Mouse (Mus musculus) kidney, postnatal 25 days (tissue): ENCODE results near the gene Tmprss11f.
"Not testable (repeated sequence)": the region's sequence is repeated elsewhere in the genome, so short reads cannot be mapped to it uniquely, and the experiment has no call there.

Source experiments
- DNase-seq, 2 experiments: peaks; one replicate each; pipeline ENCODE4 v3.0.0; 2021; ENCODE audit warnings: mixed read lengths in 2 of 2

Gene Tmprss11f

DNA sequence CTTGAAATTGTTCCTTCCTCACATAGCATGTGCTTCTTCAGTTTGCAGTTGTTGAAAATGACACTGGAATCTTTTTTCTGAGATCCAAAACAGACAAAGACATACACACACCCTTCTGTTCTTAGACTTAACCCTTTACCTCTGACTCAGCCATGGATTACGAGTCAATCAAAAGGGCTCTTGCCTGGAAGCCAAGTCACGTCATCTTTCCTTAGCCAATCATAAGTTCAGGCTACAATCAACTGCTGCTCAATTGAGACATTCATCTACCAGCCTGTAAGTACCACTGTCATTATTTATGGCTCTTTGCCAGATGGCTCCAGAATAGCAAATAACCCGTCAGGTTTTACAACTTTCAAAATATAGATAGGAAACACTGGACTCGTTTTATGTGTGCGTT, at the start of gene Tmprss11f:
TSS of gene Tmprss11f (minus strand) at position 101 of the 400 bp plus-strand sequence.
- no peak for DNase-seq

DNA sequence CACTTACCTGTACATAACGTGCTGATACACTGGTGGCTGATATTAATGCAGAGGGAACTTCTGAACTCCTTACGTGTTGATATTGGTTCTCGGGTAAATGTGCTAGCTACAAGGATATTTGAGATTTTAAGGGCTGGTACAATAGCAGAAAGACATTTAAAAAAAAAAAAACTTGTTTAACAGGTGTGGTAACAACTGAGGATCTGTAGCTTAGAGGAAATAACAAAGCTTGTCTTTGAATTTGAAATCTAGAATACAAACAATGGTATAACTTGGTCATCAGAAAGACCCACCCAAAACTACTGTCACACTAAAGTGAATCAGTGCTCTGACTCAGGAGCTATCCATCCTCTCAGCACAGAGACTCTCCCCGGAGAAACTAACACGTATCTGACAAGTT, 44.0 kb upstream of the Tmprss11f start, which contains the start of gene Tmprss11b:
TSS of gene Tmprss11b (minus strand) at position 101 of the 400 bp plus-strand sequence.
- DNase-seq = no peak

DNA sequence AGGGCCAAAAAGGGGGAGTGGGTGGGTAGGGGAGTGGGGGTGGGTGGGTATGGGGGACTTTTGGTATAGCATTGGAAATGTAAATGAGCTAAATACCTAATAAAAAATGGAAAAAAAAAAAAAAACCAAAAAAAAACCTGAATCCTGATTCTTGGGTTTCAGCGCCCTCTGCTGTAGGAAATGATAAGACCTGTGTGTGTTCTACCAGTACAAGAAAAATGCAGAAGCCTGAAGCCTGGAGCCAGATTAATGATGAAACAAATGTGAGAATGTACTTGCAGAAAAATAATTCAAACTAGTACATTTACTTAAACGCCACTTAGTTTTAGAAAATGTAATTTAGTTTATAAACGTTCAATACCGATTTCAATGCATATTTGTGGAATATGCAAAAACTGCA, 17.0 kb upstream of the Tmprss11f start:
- DNase-seq = peak in 1 of 2 experiments; percentile 54

DNA sequence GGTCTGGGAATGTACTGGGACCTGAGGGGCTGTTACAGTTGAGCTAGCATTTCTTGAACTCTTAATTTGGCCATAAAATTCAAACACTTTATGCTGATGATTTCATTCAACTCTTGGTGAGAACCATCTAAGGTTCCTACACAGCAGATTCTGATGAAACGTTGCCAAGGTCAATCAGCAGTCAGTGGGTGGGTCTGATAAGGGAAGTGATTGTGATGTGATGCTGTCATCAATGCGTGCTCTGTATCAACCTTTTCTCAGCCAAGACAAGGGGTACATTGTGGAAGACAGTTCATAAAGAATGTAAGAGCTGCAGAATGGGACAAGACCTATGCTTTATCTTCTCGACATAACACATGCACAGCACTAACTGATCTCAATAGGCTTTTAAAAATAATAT, 8.6 kb upstream of the Tmprss11f start:
- DNase-seq = no peak

DNA sequence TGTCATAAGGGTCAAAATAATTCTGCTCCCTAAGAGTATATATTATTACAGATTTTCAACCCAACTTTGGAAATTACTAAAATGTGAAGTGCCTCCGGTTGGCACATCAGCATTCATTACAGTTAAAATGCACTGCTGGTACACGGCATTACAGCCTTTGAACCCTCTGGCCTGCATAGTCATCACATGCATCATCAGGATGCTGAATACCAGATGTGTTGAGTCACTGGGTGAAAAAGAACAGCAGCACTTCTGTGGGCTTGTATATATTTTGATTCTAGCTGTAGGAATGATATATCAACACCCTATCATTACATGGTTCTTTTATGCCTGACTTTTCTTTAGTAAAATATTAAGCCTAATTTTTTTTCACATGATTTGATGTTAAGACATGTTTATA, 1.5 kb downstream of the Tmprss11f start:
- no peak for DNase-seq

DNA sequence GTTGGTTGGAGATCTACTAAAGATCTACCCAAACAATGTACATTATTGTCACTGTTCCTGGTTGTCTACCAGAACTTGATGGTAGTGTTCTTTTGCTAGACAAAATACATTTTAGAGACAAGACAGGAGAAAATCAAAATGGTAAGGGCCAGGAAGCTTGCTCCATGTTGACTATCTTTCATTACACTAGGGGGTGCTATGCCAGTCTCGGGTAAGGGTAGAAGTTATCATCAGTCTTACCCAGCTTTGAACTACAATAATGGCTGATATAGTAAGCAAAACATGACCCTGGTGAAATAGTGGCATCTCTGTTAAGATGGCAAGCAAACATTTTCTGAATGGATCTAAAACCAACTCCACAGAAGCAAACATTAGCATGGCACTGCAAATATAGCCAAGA, 10.4 kb downstream of the Tmprss11f start:
- DNase-seq = no peak

DNA sequence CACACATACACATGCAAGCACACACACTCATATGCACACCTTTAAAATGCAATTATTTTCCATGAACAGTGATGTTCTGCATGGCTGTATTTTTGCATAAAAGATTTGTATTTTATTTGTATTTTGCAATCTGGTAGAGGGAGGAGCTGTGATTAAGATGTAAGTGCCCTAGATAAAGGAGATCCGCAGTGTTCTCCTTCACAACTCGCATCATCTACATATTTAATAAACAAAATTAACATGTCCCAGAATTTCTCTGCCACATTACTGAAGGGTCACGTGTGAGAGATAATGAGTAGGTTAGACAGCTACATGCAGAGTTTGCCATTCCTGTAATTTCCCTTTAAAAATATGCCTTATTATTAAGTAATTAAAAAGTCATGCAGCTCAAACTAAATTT, 46.3 kb downstream of the Tmprss11f start:
- no peak for DNase-seq

DNA sequence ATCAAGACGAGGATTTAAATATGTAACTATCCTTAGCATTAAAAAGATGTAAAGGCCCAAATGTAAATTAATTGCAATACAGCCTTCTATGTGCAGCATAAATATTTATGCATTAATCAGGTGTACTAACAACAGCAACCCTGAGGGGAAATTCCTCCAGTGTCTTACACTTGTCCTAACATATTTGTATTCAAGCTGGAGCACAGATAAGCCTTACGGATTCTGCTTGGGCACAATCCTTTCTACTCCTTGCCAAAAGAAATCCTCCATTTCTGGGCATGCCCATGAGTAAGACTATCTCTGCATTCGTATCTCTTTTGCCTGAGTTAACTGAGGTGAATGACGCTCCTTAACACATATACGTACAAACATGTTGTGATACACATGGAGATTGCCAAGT, 49.6 kb downstream of the Tmprss11f start:
- DNase-seq = no peak

DNA sequence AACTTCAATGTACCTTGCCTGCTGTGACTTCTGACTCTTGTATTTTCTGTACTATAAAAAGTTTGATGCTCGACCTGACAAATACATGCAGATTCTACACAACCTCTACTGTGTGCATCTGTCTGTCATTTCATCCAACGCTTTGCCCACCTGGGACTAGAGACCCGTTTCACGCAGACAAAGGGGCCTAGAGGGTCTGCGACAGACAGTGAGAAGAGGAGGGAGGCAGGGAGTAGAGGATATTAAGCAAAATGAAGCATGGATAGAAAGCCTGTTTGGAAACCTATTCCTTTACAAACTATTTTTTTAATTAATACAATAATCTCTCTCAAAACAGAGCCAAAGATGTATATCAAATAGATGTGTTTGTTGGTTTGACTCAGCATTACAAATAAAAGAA, 50.2 kb downstream of the Tmprss11f start:
- DNase-seq = no peak

DNA sequence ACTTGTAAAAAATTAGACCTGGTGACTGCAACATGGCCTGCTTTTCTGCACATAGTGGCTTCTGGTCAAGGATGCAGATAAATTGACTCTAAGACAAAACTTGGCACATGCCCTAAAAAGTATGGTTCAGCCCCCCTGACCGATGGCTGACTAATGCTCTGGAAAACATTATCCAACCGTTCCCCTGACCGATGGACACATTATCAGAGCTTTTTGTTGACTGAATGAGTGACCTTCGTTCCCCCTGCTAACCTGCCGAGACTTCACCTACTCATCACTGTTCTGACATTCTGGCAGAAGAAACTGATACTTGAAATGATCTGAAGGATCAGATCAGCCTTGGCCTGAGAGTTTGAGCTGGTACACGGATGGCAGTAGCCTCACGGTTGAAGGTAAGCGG, 53.5 kb downstream of the Tmprss11f start:
- not testable (repeated sequence) for DNase-seq

DNA sequence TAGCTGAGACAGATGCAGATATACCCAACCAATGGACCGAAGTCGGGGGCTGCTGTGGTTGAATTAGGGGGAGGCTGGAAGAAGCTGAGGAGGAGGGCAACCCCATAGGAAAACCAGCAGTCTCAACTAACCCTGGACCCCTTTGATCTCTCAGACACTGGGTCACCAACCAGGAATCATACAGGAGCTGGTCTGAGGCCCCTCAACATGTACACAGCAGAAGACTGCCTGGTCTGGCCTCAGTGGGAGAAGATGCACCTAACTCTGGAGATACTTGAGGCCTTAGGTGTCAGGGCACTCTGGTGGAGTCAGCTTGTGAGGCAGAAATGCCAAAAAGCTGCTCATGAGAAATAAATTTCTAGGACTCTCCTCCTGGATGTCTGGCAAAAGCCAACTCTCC, 85.5 kb downstream of the Tmprss11f start:
- no peak for DNase-seq

DNA sequence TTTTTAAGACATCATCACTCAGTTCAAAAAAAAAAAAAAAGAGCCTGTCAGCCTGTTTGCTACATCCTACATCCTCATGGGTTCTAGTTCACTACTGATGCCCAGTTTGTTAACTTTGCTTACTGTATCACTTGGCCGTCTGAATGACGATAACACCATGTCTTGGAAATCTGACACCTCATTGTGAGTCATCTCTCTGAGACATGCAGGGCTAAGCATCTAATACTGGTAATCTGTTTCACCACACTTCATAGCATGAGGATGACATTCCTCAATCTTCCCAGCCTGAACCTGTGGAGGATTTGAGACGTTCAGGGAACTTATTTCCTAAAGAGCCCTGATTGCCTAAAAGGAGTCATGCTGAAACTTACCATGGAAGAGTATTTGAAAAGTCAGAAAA, 91.6 kb downstream of the Tmprss11f start:
- DNase-seq = no peak

DNA sequence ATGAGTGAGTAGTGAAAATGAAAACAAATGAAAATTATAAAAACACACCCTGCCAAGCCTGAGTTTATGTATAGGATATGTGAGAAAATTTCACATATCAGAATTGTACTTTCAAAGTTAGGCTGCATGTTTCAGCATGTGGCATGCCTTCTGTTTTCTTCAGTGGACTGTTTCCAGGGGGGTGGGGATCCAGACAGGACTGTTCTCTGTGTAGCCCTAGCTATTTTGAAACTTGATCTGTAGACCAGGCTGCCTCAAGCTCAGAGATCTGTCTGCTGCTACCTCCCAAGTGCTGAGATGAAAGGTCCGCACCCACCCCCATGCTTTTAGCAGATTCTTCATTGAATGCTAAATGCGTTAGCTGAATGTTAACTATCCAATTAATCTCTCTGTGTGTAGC, 103.5 kb downstream of the Tmprss11f start:
- DNase-seq = no peak

DNA sequence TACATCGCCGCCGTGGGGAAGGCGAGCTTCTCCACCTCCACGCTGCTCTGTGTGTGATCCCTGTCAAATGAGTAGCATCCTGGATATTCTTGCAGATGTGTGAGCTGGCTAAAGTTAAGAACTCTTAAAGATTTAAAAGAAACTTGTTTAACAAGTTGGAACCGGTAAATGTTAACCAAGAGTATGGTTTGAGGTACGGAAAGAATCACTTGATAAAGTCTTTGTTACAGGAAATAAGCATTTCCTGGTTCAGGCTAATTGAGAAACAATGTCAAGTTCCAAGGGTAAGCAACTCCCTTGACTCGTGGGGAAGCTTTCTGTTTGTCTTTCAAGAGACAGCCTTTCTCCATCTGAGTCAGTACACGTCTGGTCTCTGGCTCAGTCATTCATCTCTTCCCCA, 113.7 kb downstream of the Tmprss11f start, which contains the start of gene Tmprss11g:
TSS of gene Tmprss11g (minus strand) at position 101 of the 400 bp plus-strand sequence.
- no peak for DNase-seq

DNA sequence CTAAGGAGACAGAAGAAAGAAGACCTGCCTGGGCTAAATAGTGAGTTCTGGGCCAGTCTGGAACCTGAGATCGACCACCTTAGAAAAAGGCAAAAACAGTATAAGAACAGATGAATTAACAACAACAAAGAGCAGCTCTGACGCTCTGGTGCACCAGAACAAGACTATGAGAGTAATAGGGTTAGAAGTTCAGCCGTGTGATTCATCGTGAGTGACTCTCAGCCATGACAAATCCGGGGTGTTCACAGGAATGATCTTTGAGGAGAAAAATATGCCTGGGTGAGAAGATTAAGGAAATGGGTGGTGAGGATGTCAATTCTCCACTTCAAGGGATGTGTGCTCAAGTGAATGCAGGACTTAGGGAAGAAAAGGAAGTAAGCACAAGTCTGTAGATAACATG, 120.7 kb downstream of the Tmprss11f start:
- DNase-seq = no peak

DNA sequence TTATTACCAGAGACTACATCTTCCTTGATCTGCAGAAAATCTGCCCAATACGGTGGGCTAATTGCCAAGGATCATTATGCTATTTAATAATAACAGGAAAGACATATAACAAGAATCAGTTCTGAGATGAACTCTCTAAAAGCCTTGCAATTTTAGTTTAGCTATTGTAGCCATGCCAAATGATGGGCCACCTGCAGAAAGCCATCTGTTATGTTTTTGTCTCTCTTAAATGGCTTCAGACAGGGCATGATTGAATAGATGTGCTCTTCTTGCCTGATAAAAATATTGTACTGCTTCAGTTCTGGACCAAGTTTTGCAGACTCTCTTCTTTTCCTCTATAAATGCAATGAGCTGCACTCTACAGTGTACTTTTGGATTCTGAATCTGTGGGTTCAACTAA, 138.8 kb downstream of the Tmprss11f start:
- no peak for DNase-seq

DNA sequence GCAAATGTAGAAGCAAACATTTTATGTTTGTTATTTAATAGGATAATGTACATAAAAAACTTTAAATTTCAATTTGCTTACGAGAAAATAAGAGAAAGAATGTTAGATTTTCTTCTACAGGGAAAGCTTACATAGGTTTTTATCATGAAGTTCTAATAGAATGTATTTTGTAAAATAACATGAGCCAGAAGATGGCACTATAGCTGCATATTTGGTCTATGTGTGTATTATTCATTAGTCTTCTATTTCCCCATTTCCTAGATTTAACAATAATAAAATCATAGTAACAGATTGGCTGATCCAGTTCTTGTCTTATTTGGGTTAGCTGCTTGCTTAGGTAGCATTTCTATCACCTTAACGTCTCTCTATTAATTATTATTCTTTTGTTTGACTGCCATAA, 149.7 kb downstream of the Tmprss11f start:
- no peak for DNase-seq

DNA sequence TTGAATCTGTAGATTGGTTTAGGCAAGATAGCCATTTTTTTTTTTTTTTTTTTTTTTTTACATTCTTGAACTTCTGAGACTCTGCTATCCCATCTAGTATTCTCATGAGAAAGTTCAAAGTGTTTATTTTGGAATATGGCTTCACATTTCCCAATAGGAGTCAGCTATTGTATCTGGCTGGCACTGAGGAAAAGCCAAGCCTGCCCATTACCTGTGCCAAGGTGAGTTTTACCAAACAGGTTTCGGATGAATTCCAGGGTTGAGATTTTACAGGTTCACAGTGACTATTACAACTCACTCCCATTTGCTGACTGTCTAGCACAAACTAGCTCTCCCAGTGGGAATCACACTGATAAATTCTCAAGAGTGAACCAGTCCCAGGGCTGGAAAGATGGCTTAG, 150.2 kb downstream of the Tmprss11f start:
- no peak for DNase-seq

DNA sequence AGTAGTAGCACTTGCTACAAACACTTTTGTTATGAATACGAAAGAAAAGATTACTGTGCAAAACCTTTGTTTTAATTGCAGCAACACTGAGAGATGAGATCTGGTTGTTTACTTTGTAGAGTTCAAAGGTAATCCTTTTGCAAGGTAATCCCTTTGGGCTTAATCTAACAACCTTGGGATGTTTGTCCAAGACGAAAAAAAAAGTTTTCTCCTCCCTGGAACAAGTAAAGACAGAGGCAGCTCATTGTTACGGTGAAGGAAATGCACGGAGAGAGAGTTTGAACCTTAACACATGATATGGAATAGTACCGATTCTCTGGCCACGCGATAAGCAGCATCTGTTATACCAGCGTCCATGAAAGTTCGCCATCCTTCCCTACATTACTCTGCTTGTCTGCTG, 158.4 kb downstream of the Tmprss11f start:
- DNase-seq = no peak
